Mouse (Mus musculus): ENCODE data around the gene Srsf7.

Srsf7 gene

DNA sequence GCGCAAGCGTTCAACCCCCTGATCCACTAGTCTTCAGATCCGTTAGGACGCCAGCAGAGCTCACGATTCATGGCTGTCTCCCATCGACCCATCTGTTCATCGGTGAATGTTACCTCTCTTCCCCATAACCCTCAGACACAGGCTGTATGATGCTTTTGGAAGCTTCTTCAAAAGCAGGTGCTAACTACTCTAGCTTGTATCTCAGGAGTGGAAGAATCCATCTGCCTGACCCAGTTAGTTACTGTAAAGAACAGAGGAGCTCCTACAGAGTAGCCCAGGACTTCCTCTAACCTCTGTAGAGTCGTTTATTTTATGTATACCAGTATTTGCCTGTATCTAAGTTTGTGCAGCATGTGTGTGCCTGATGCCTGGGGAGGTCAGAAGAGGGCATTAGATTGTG, 50.2 kb downstream of the Srsf7 start:
- DNase-seq (ENCODE audit: low spot score in 2 of 2), result no peak

DNA sequence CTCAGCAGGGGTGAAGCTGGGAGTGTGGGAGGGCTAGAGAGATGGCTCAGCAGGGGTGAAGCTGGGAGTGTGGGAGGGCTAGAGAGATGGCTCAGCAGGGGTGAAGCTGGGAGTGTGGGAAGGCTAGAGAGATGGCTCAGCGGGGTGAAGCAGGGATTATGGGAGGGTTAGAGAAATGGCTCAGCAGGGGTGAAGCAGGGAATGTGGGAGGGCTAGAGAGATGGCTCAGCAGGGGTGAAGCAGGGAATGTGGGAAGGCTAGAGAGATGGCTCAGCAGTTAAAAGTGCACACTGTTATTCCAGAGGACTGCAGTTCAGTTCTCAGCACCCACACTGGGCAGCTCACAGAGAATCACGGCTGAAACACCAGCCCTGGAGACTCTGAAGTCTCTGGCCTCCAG, 53.5 kb downstream of the Srsf7 start:
- DNase-seq (ENCODE audit: low spot score in 2 of 2), result no peak

DNA sequence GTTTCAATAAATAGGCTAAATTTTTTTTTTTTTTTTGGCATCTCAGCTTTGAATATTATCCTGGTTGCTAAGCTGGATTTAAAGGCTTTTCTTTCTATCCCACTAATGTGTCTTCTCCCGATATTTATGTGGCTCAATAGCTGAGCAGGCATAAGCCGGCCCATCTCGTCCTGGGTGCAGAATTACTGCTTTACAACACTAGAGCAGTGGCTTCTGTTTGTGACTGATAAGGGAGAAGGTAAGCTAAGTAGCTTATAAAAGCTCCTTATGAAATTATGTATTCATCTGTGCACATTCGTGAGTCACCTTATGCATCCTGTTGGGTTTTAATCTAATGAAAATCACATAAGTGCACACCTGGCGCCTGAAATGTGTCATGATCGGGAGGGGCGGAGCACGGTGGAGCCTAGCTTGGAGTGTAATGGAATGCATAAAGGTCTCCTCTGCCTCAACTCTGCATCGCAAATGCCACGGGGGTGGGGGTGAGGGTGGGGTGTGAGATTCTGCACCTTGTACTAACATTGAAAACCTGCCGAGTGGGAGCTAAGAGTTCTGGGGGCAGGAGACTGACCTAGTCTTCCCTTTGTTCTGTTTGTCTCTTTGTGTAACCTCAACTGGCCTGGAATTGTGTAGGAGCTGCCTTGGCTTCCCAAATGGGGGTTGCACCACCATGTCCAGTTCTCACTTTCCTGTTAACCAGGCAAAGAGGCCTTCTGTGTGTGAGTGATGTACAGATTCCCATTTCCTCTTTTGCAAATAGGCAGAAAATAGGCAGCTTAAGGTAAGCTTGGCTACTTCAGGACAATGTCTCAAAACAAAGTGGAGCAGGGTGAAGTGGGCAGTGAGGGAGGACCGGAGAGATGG, 54.1 kb downstream of the Srsf7 start:
- no peak for DNase-seq (ENCODE audit: low spot score in 2 of 2)

DNA sequence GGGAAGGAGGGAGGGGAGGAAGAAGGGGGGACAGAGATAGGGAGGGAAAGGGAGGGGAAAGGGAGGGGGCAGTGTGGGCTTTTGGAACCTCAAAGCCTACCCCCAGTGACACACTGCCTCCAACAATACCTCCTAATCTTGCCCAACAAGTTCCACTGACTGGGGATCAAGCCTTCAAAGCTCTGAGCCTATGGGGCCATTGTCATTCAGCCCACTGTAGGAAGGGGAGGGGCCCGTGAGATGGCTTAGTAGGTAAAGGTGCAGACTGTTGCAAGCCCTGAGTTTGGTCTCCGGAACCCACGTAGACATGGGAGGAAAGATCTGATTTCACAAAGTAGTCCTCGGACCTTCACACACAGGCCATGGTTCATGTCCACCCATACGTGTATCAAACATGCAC, 55.8 kb downstream of the Srsf7 start:
- no peak for DNase-seq (ENCODE audit: low spot score in 2 of 2)

Data from frontal cortex, postnatal 36 days (tissue).